ENCODE assay signal across 14 mouse cellular contexts in the genomic region with DNA sequence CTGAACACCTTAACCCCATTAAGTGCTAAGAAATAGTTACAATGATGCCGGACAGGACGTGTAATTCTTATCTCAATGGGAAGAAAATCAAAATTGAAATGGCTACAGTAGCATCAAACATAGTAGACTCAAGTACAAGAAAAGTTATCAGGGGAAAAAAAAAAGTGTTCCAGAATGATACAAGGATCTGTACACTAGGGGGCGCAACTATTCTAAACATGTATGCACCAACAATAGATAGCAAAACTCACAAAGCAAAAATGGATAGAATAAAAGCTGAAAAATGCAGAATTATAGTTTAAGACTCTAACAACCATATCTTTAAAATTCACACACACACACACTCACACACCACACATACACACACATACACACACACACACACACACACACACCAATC.
DNase-seq lines count a peak whose midpoint lies in the region; ATAC-seq and TF ChIP-seq lines count a peak whose summit lies in the region.
"Had no signal": no experiment of that assay in that cellular context is flagged by ENCODE, and none has a peak within 500 bp of the region (broad histone marks: within the 10 kb centered on the region; RNA-seq: fewer than 3 reads in every experiment).

No protein-coding gene starts in this region.

- TF ChIP-seq CTCF in heart, postnatal 0 days (IDR thresholded peaks at IDR 0.05; ENCODE audit: low read depth), result peak; percentile 23

- no peak overlapping the region for H3K4me2 ChIP-seq in heart, postnatal 0 days (ENCODE audit: low read depth, low read length)
- H3K4me2 ChIP-seq in midbrain, embryonic 14.5 days (ENCODE audit: low read length), result no peak overlapping the region
- H3K4me2 ChIP-seq in midbrain, embryonic 15.5 days, result no peak overlapping the region
- H3K4me2 ChIP-seq: lung, embryonic 15.5 days had no signal

- peaks cover 16% of the 10 kb centered on the region; the same call in 1 of the 2 replicates for H3K4me1 ChIP-seq in heart, postnatal 0 days (ENCODE audit: control insufficient read depth, insufficient read depth)
- no peaks in the 10 kb centered on the region for H3K4me1 ChIP-seq in midbrain, embryonic 14.5 days (ENCODE audit: control insufficient read depth, insufficient read depth, low read length)
- H3K4me1 ChIP-seq in midbrain, embryonic 15.5 days, result peaks cover 5% of the 10 kb centered on the region; the same call in 1 of the 2 replicates
- H3K4me1 ChIP-seq: lung, embryonic 15.5 days had no signal

- no peak overlapping the region for H3K27ac ChIP-seq in heart, postnatal 0 days (ENCODE audit: low read depth)
- no peak overlapping the region for H3K27ac ChIP-seq in midbrain, embryonic 14.5 days (replicated peaks; ENCODE audit: low read depth, low read length)
- H3K27ac ChIP-seq in midbrain, embryonic 15.5 days, result no peak overlapping the region
- H3K27ac ChIP-seq: heart, embryonic 10.5 days; lung, embryonic 15.5 days had no signal

- WGBS in heart, postnatal 0 days, result 52% methylated on average over 3 of the region's 3 CpGs
- 51% methylated on average over 3 of the region's 3 CpGs for WGBS in midbrain, embryonic 14.5 days
- WGBS in midbrain, embryonic 15.5 days, result 54% methylated on average over 3 of the region's 3 CpGs

- no peak for ATAC-seq in heart, postnatal 0 days (ENCODE audit: insufficient read depth, low read depth)
- no peak for ATAC-seq in midbrain, embryonic 14.5 days (ENCODE audit: low FRiP score, low TSS enrichment)
- ATAC-seq in midbrain, embryonic 15.5 days (replicated peaks), result no peak
- ATAC-seq: hindbrain, embryonic 16.5 days had no signal

- no peak overlapping the region for H3K9ac ChIP-seq in heart, postnatal 0 days (replicated peaks; ENCODE audit: low read depth, low read length)
- H3K9ac ChIP-seq in midbrain, embryonic 14.5 days (replicated peaks; ENCODE audit: low read length), result no peak overlapping the region
- H3K9ac ChIP-seq in midbrain, embryonic 15.5 days, result no peak overlapping the region
- H3K9ac ChIP-seq: lung, embryonic 15.5 days had no signal

- TF ChIP-seq EP300 in heart, postnatal 0 days (IDR thresholded peaks at IDR 0.05; ENCODE audit: low read depth), result no peak

- intact Hi-C loops in heart, postnatal 10 days (cut with DNase I), result no loop called here
- intact Hi-C loops in gastrocnemius, postnatal 36 days (cut with DNase I), result no loop called here

- no peak for DNase-seq in heart, postnatal 0 days (ENCODE audit: low spot score)
- DNase-seq in heart, postnatal 10 days, result no peak
- peak; percentile 67 for DNase-seq in midbrain, embryonic 14.5 days
- peak; percentile 38 for DNase-seq in MEL-GATA-1-ER (ENCODE audit: extremely low read depth, low read depth)
- peak; percentile 44 for DNase-seq in splenic B cell, adult 2 months (ENCODE audit: low read depth, low spot score)
- DNase-seq in gastrocnemius, postnatal 36 days, result no peak
- no peak for DNase-seq in neural tube, embryonic 10.5 days (ENCODE audit: extremely low spot score, low spot score)
- DNase-seq: cerebellum, adult 8-10 months; kidney, postnatal 4 days; spleen, adult 18-20 months had no signal

- H3K4me3 ChIP-seq in heart, postnatal 0 days (ENCODE audit: low read depth, low read length), result no peak overlapping the region
- H3K4me3 ChIP-seq in midbrain, embryonic 14.5 days (replicated peaks; ENCODE audit: low read depth, low read length), result no peak overlapping the region
- no peak overlapping the region for H3K4me3 ChIP-seq in midbrain, embryonic 15.5 days
- H3K4me3 ChIP-seq: heart, embryonic 10.5 days; lung, embryonic 15.5 days had no signal

- H3K27me3 ChIP-seq in heart, postnatal 0 days (ENCODE audit: control insufficient read depth, insufficient read depth, low read length), result no peaks in the 10 kb centered on the region
- no peaks in the 10 kb centered on the region for H3K27me3 ChIP-seq in midbrain, embryonic 14.5 days (ENCODE audit: control insufficient read depth, insufficient read depth, low read length)
- no peaks in the 10 kb centered on the region for H3K27me3 ChIP-seq in midbrain, embryonic 15.5 days (replicated peaks)
- no peaks in the 10 kb centered on the region for H3K27me3 ChIP-seq in splenic B cell, adult 2 months (ENCODE audit: control insufficient read depth, insufficient read depth, low read length, poor library complexity, severe bottlenecking)
- H3K27me3 ChIP-seq: lung, embryonic 15.5 days had no signal

- H3K9me3 ChIP-seq in heart, postnatal 0 days (replicated peaks; ENCODE audit: control insufficient read depth, low read length), result no peaks in the 10 kb centered on the region
- H3K9me3 ChIP-seq in midbrain, embryonic 14.5 days (ENCODE audit: control insufficient read depth, low read length), result no peaks in the 10 kb centered on the region; the same call in 1 of the 2 replicates
- H3K9me3 ChIP-seq in midbrain, embryonic 15.5 days, result no peaks in the 10 kb centered on the region; the same call in 1 of the 2 replicates
- H3K9me3 ChIP-seq: heart, embryonic 10.5 days; lung, embryonic 15.5 days had no signal

- no peaks in the 10 kb centered on the region for H3K36me3 ChIP-seq in heart, postnatal 0 days (replicated peaks; ENCODE audit: control insufficient read depth, insufficient read depth, low read length)
- H3K36me3 ChIP-seq in midbrain, embryonic 14.5 days (ENCODE audit: control insufficient read depth, insufficient read depth, low read length), result no peaks in the 10 kb centered on the region
- H3K36me3 ChIP-seq in midbrain, embryonic 15.5 days (replicated peaks), result no peaks in the 10 kb centered on the region
- no peaks in the 10 kb centered on the region for H3K36me3 ChIP-seq in splenic B cell, adult 2 months (ENCODE audit: control insufficient read depth, insufficient read depth, low read length, poor library complexity, severe bottlenecking)
- H3K36me3 ChIP-seq: heart, embryonic 10.5 days; lung, embryonic 15.5 days had no signal

Comparison
In these comparisons a context has a peak if more than half of its experiments do, and no peak if none do; other contexts are left out.
1. DNase-seq: peak in midbrain, embryonic 14.5 days (single experiment), MEL-GATA-1-ER (single experiment) and splenic B cell, adult 2 months (single experiment); none in heart, postnatal 0 days (single experiment), heart, postnatal 10 days (0 of 2), gastrocnemius, postnatal 36 days (0 of 2) and neural tube, embryonic 10.5 days (single experiment).